Mouse (Mus musculus): ENCODE measurements around the gene Sash3. TPM values are rescaled to one million over a fixed set of nuclear protein-coding genes. Genes with fewer than 3 reads are reported as not detected.

Gene Sash3
- polyA plus RNA-seq (2015; fragmentation: Nextera tagmentation; extraction: Ambion mirVana) = 3.1 and 3.4 TPM in 2 replicates

GRCm38 (mm10) chrX:48146262-48146661, at the start of gene Sash3:
Gene Sash3 (plus strand): TSS chrX:48146436.
- H3K9ac ChIP-seq = no peak within 1 kb of the TSS
- H3K4me3 ChIP-seq (replicated peaks) = no peak within 1 kb of the TSS
- no peak within 1 kb of the TSS for H3K4me2 ChIP-seq (replicated peaks)
- ATAC-seq = no peak
- no peaks in the 10 kb centered on the region for H3K27me3 ChIP-seq (replicated peaks)
- no peaks in the 10 kb centered on the region for H3K4me1 ChIP-seq (replicated peaks)
- H3K36me3 ChIP-seq = no peaks in the 10 kb centered on the region
- H3K27ac ChIP-seq = no peak within 1 kb of the TSS
- H3K9me3 ChIP-seq = no peaks in the 10 kb centered on the region
- WGBS = 81% methylated on average over 4 of the region's 4 CpGs

GRCm38 (mm10) chrX:48096580-48096979, 49.7 kb upstream of the Sash3 start:
- Histone ChIP-seq H3K9me3 (no peaks in the 10 kb centered on the region), H3K36me3 (no peaks in the 10 kb centered on the region), H3K27ac (no peak overlapping the region), H3K4me1 (replicated peaks) (no peaks in the 10 kb centered on the region), H3K9ac (no peak overlapping the region), H3K27me3 (replicated peaks) (no peaks in the 10 kb centered on the region), H3K4me3 (replicated peaks) (no peak overlapping the region), H3K4me2 (replicated peaks) (no peak overlapping the region)
- ATAC-seq = no peak
- 55% methylated on average over 8 of the region's 8 CpGs for WGBS

- Histone ChIP-seq H3K9me3 (no peaks in the 10 kb centered on the region), H3K27me3 (replicated peaks) (no peaks in the 10 kb centered on the region), H3K4me1 (replicated peaks) (no peaks in the 10 kb centered on the region), H3K36me3 (no peaks in the 10 kb centered on the region), H3K27ac (no peak overlapping the region), H3K9ac (no peak overlapping the region), H3K4me3 (replicated peaks) (no peak overlapping the region), H3K4me2 (replicated peaks) (no peak overlapping the region)
- WGBS = 78% methylated on average over 9 of the region's 9 CpGs
- ATAC-seq = no peak
Observed at GRCm38 (mm10) chrX:48098470-48099129, 47.6 kb upstream of the Sash3 start.

GRCm38 (mm10) chrX:48099871-48100270, 46.4 kb upstream of the Sash3 start:
- H3K9ac ChIP-seq = no peak overlapping the region
- ATAC-seq = no peak
- no peak overlapping the region for H3K4me2 ChIP-seq (replicated peaks)
- WGBS = 19% methylated on average over 1 of the region's 1 CpGs
- H3K27me3 ChIP-seq (replicated peaks) = no peaks in the 10 kb centered on the region
- no peaks in the 10 kb centered on the region for H3K4me1 ChIP-seq (replicated peaks)
- no peak overlapping the region for H3K4me3 ChIP-seq (replicated peaks)
- H3K27ac ChIP-seq = no peak overlapping the region
- no peaks in the 10 kb centered on the region for H3K36me3 ChIP-seq
- H3K9me3 ChIP-seq = no peaks in the 10 kb centered on the region

GRCm38 (mm10) chrX:48103256-48103655, 43.0 kb upstream of the Sash3 start:
- Histone ChIP-seq H3K9me3 (no peaks in the 10 kb centered on the region), H3K4me2 (replicated peaks) (no peak overlapping the region), H3K4me3 (replicated peaks) (no peak overlapping the region), H3K27ac (no peak overlapping the region), H3K36me3 (no peaks in the 10 kb centered on the region), H3K9ac (no peak overlapping the region), H3K4me1 (replicated peaks) (no peaks in the 10 kb centered on the region), H3K27me3 (replicated peaks) (no peaks in the 10 kb centered on the region)
- 88% methylated on average over 3 of the region's 3 CpGs for WGBS
- no peak for ATAC-seq

DNA sequence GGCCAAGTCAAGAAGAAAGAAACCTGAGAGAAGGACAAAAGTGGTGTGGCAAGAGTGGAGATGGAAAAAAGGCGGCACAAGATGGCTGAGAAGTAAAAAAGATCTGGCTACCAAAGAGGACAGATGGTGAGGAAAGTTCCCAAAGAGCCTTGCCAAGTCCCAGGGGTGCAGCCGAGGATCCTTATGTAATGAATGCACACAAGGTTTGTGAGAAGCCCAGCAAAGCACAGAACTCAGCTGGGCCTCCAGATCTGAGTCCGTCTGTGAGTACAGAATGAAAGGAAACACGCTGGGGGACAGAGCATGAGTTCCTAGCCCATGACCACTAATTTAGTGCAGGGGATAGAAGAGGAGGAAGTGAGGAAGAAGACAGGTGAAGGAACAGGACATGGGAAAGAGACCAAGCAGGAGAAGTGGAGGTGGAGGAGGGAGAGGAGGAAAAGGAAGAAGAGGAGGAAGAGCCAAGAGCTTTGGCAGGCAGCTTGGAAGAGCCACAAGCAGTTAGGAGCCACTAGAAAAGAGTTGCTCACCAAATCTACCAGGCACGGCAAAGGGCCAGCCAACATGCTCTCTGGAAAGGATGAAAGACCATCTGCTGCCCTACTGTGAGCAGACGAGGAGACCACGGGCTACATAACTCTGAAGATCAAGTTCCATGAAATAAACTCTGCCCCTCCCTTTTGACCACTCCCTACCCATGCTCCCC, 41.3 kb upstream of the Sash3 start:
- Histone ChIP-seq H3K4me1 (replicated peaks) (no peaks in the 10 kb centered on the region), H3K4me3 (replicated peaks) (no peak overlapping the region), H3K9me3 (no peaks in the 10 kb centered on the region), H3K27ac (no peak overlapping the region), H3K36me3 (no peaks in the 10 kb centered on the region), H3K9ac (no peak overlapping the region), H3K4me2 (replicated peaks) (no peak overlapping the region), H3K27me3 (replicated peaks) (no peaks in the 10 kb centered on the region)
- 81% methylated on average over 7 of the region's 7 CpGs for WGBS
- ATAC-seq = no peak

DNA sequence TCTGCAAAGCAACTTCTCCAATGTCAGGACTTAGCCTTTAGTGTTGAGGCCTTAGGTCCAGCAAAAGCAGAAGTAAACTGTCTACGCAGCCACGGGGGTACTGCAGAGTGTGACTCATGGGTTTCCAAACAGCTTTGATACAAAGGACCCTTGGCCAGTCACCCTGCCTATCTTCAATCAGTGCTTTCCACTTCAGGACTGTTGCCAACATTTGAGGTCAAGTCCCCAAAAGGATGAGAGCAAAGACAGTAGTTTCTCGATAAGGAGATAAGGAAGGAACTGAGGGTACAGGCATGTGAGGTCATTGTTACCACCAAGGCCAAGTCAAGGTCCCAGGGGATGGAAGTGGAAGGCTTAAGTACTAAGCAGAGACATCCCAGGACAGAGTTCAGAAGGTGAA, 40.0 kb upstream of the Sash3 start:
- 73% methylated on average over 3 of the region's 3 CpGs for WGBS
- no peaks in the 10 kb centered on the region for H3K36me3 ChIP-seq
- H3K9me3 ChIP-seq = no peaks in the 10 kb centered on the region
- no peak overlapping the region for H3K4me3 ChIP-seq (replicated peaks)
- no peak overlapping the region for H3K27ac ChIP-seq
- H3K4me2 ChIP-seq (replicated peaks) = no peak overlapping the region
- H3K9ac ChIP-seq = no peak overlapping the region
- no peak for ATAC-seq
- H3K4me1 ChIP-seq (replicated peaks) = no peaks in the 10 kb centered on the region
- H3K27me3 ChIP-seq (replicated peaks) = no peaks in the 10 kb centered on the region

DNA sequence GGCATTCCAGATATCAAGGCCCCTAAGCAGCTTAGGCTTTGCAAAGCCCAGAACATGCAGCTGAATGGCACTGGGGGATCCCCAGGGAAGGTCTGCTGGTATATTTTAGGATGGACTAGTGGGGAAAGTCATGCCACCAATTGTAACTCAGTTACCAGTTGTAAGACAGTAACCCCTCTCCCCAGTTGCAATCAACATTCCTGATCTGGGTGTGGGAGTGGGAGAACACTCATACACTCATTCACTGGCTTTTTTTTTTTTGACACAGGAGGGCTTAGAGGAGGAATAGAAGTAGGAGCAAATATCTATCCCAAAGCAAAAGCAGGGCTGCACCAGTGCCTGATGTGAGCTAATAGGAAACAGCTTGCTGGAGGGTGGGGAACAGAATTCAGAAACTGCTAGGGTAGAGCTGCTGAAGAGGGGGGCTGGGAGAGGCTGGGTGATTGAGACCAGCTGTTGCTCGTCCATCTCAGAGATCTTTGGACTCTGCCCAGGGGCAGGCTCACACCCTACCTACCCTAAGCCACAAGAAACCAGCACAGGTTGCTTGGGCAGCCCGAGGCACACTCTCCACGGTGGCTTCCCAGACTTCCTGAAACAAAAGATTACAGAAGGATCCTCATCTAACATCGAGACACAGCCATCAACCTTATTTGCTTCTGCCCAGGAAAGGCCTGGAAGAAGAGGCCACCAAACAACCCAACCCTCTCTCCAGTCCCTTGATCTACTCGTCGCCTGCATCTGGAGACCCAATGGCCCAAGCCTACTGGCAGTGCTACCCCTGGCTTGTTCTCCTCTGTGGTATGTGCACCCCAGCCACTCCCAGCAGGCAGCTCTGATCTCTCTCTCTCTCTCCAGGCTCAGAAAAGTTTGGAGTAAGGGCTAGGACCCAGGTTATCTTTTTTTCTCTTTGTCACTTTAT, 37.6 kb upstream of the Sash3 start, which contains the start of gene Xpnpep2:
Gene Xpnpep2, plus strand, starts transcription at position 332 of the 922 bp plus-strand sequence.
- Histone ChIP-seq H3K36me3 (no peaks in the 10 kb centered on the region), H3K9ac (no peak within 1 kb of the TSS), H3K27me3 (replicated peaks) (no peaks in the 10 kb centered on the region), H3K4me2 (replicated peaks) (no peak within 1 kb of the TSS; the same call in 1 of the 2 replicates), H3K4me3 (replicated peaks) (no peak within 1 kb of the TSS), H3K27ac (no peak within 1 kb of the TSS), H3K9me3 (no peaks in the 10 kb centered on the region), H3K4me1 (replicated peaks) (no peaks in the 10 kb centered on the region)
- 50% methylated on average over 6 of the region's 6 CpGs for WGBS
- peak; percentile 91 for ATAC-seq

DNA sequence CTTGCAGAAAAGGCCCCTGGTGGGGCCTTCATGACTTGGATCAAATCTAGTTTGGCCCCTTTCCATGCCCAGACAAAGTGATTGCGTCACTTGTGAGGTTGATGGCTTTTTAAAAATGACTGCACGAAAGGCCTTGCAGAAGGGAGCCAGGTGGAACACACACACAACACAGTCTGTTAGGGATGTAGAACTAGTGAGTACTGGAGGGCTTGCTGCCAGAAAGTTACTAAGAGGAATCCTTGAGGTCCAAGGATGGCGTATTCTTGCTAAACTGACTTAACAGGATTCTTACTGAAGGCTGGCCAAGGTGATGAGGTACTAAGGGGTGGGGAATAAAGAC, 37.0 kb upstream of the Sash3 start:
- ATAC-seq = no peak
- WGBS = 74% methylated on average over 3 of the region's 3 CpGs
- no peaks in the 10 kb centered on the region for H3K9me3 ChIP-seq
- no peak overlapping the region for H3K4me3 ChIP-seq (replicated peaks)
- no peak overlapping the region for H3K27ac ChIP-seq
- H3K27me3 ChIP-seq (replicated peaks) = no peaks in the 10 kb centered on the region
- no peak overlapping the region for H3K4me2 ChIP-seq (replicated peaks)
- no peaks in the 10 kb centered on the region for H3K36me3 ChIP-seq
- no peaks in the 10 kb centered on the region for H3K4me1 ChIP-seq (replicated peaks)
- no peak overlapping the region for H3K9ac ChIP-seq

- no peak for ATAC-seq
- Histone ChIP-seq H3K36me3 (no peaks in the 10 kb centered on the region), H3K27me3 (replicated peaks) (no peaks in the 10 kb centered on the region), H3K9ac (no peak overlapping the region), H3K27ac (no peak overlapping the region), H3K4me1 (replicated peaks) (no peaks in the 10 kb centered on the region), H3K4me2 (replicated peaks) (no peak overlapping the region), H3K9me3 (no peaks in the 10 kb centered on the region), H3K4me3 (replicated peaks) (no peak overlapping the region)
Observed at GRCm38 (mm10) chrX:48119294-48119693, 26.9 kb upstream of the Sash3 start.

- no peak overlapping the region for H3K9ac ChIP-seq
- no peaks in the 10 kb centered on the region for H3K36me3 ChIP-seq
- no peaks in the 10 kb centered on the region for H3K9me3 ChIP-seq
- H3K27ac ChIP-seq = no peak overlapping the region
- no peaks in the 10 kb centered on the region for H3K4me1 ChIP-seq (replicated peaks)
- WGBS = 27% methylated on average over 17 of the region's 17 CpGs
- ATAC-seq = peak; percentile 53; the same call in 1 of the 2 replicates
- H3K27me3 ChIP-seq (replicated peaks) = no peaks in the 10 kb centered on the region
- H3K4me3 ChIP-seq (replicated peaks) = no peak overlapping the region
- H3K4me2 ChIP-seq (replicated peaks) = peak overlapping the region; percentile 22; the same call in 1 of the 2 replicates
Observed at GRCm38 (mm10) chrX:48124132-48125071, 21.8 kb upstream of the Sash3 start.
